Mouse (Mus musculus) CH12.LX (cell line): ENCODE measurements around the gene Ctnnbip1. TPM values are rescaled to one million over a fixed set of nuclear protein-coding genes. Genes with fewer than 3 reads are reported as not detected.

Experiments
- DNase-seq: peaks from one replicate; pipeline ENCODE4 v3.0.0-alpha.2; 2013; ENCODE audit errors: extremely low read depth
- H3K27ac ChIP-seq: 2 replicates; pipeline ENCODE4 v1.5.1; 2012; ENCODE audit warnings: low read depth, mild to moderate bottlenecking, control low read depth, moderate library complexity; ENCODE audit not compliant: insufficient read depth
- H3K27me3 ChIP-seq: replicated peaks from 2 replicates; pipeline ENCODE3; 2012; ENCODE audit warnings: inconsistent platforms
- H3K36me3 ChIP-seq, 2 experiments: replicated peaks in 1 of 2; 2 replicates each; pipeline versions ENCODE3 to v1.6.1; 2012; ENCODE audit warnings: inconsistent platforms in 1 of 2, low read length in 1 of 2, mild to moderate bottlenecking in 1 of 2, mixed read lengths in 1 of 2, moderate library complexity in 1 of 2; ENCODE audit not compliant: control insufficient read depth in 1 of 2, insufficient read depth in 1 of 2
- H3K4me1 ChIP-seq, 2 experiments: 2 replicates each; pipeline ENCODE4 v1.6.1; 2012; ENCODE audit warnings: inconsistent platforms in 1 of 2, moderate library complexity in 1 of 2; ENCODE audit not compliant: insufficient read depth in 2 of 2, control insufficient read depth in 1 of 2
- H3K4me2 ChIP-seq: 2 replicates; pipeline ENCODE4 v1.6.1; 2012; ENCODE audit warnings: low read depth, mild to moderate bottlenecking, control low read depth; ENCODE audit not compliant: poor library complexity, insufficient read depth, severe bottlenecking
- H3K4me3 ChIP-seq, 3 experiments: fragments of 150-350 bp in 1 of 3; sonication (generic) in 1 of 3; replicated peaks in 1 of 3; 2 replicates each; pipeline versions ENCODE3 to v1.5.1; 2011 to 2012; ENCODE audit warnings: low read depth in 2 of 3, low read length in 2 of 3, mild to moderate bottlenecking in 2 of 3, moderate library complexity in 2 of 3, control low read depth in 1 of 3, improper control_type of control experiment in 1 of 3, inconsistent platforms in 1 of 3, mixed read lengths in 1 of 3; ENCODE audit not compliant: poor library complexity in 1 of 3
- H3K79me2 ChIP-seq: replicated peaks from 2 replicates; pipeline ENCODE4 v1.6.1; 2012; ENCODE audit warnings: mild to moderate bottlenecking, moderate library complexity; ENCODE audit not compliant: control insufficient read depth, poor library complexity, insufficient read depth, severe bottlenecking; ENCODE audit errors: extremely low read depth
- H3K9ac ChIP-seq: 2 replicates; pipeline ENCODE4 v1.6.1; 2012; ENCODE audit warnings: low read depth, mild to moderate bottlenecking, control low read depth, moderate library complexity; ENCODE audit not compliant: insufficient read depth
- H3K9me3 ChIP-seq: replicated peaks from 2 replicates; pipeline ENCODE3; 2012; ENCODE audit warnings: low read length, inconsistent platforms, mixed read lengths
- BHLHE40 ChIP-seq: IDR thresholded peaks from 2 replicates; pipeline ENCODE4 v1.6.1; 2011; ENCODE audit warnings: mild to moderate bottlenecking, low read depth, low read length, improper control_type of control experiment
- CHD2 ChIP-seq: IDR thresholded peaks from 2 replicates; pipeline ENCODE4 v1.6.1; 2011; ENCODE audit warnings: low read length, improper control_type of control experiment
- E2F4 ChIP-seq: IDR thresholded peaks from 2 replicates; pipeline ENCODE4 v1.6.1; 2011; ENCODE audit warnings: low read depth, low read length, improper control_type of control experiment; ENCODE audit not compliant: insufficient replicate concordance
- ELF1 ChIP-seq: IDR thresholded peaks from 2 replicates; pipeline ENCODE4 v1.6.1; 2014; ENCODE audit warnings: low read depth, mild to moderate bottlenecking, inconsistent platforms, low read length, improper control_type of control experiment
- EP300 ChIP-seq: IDR thresholded peaks from 2 replicates; pipeline ENCODE4 v1.6.1; 2011; ENCODE audit warnings: low read length, improper control_type of control experiment
- ETS1 ChIP-seq: conservative IDR thresholded peaks from 2 replicates; pipeline ENCODE4 v1.6.1; 2012; ENCODE audit warnings: low read depth, mild to moderate bottlenecking, inconsistent platforms, low read length, improper control_type of control experiment, moderate library complexity
- GABPA ChIP-seq: IDR thresholded peaks from 2 replicates; pipeline ENCODE4 v1.6.1; 2012; ENCODE audit warnings: low read depth, low read length, improper control_type of control experiment, inconsistent platforms; ENCODE audit not compliant: insufficient replicate concordance
- IRF4 ChIP-seq: IDR thresholded peaks from 2 replicates; pipeline ENCODE4 v1.6.1; 2014; ENCODE audit warnings: low read depth, mild to moderate bottlenecking, inconsistent platforms, low read length, improper control_type of control experiment
- KAT2A ChIP-seq: IDR thresholded peaks from 2 replicates; pipeline ENCODE4 v1.6.1; 2012; ENCODE audit warnings: low read length, improper control_type of control experiment, inconsistent platforms; ENCODE audit not compliant: insufficient replicate concordance
- MAX ChIP-seq: IDR thresholded peaks from 2 replicates; pipeline ENCODE4 v1.6.1; 2011; ENCODE audit warnings: low read length, improper control_type of control experiment
- MAZ ChIP-seq: IDR thresholded peaks from 2 replicates; pipeline ENCODE4 v1.6.1; 2012; ENCODE audit warnings: low read depth, mild to moderate bottlenecking, inconsistent platforms, low read length, improper control_type of control experiment, moderate library complexity
- NELFE ChIP-seq: IDR thresholded peaks from 2 replicates; pipeline ENCODE4 v1.6.1; 2011; ENCODE audit warnings: low read depth, low read length, improper control_type of control experiment
- NRF1 ChIP-seq: IDR thresholded peaks from 2 replicates; pipeline ENCODE4 v1.6.1; 2014; ENCODE audit warnings: low read depth, mild to moderate bottlenecking, inconsistent platforms, low read length, improper control_type of control experiment, moderate library complexity
- PAX5 ChIP-seq: IDR thresholded peaks from 2 replicates; pipeline ENCODE4 v1.6.1; 2012; ENCODE audit warnings: low read length, inconsistent platforms, mixed read lengths
- POLR2A ChIP-seq: IDR thresholded peaks from 2 replicates; pipeline ENCODE4 v1.6.1; 2011; ENCODE audit warnings: low read depth, mild to moderate bottlenecking, improper control_type of control experiment, low read length
- RCOR1 ChIP-seq: conservative IDR thresholded peaks from 2 replicates; pipeline ENCODE4 v1.6.1; 2012; ENCODE audit warnings: low read depth, mild to moderate bottlenecking, inconsistent platforms, low read length, improper control_type of control experiment
- SIN3A ChIP-seq: IDR thresholded peaks from 2 replicates; pipeline ENCODE4 v1.6.1; 2012; ENCODE audit warnings: low read length, improper control_type of control experiment, inconsistent platforms
- SMC3 ChIP-seq: IDR thresholded peaks from 2 replicates; pipeline ENCODE4 v1.6.1; 2011; ENCODE audit warnings: low read depth, low read length, improper control_type of control experiment
- TBP ChIP-seq: conservative IDR thresholded peaks from 2 replicates; pipeline ENCODE4 v1.6.1; 2011; ENCODE audit warnings: low read depth, low read length, improper control_type of control experiment
- UBTF ChIP-seq: IDR thresholded peaks from 2 replicates; pipeline ENCODE4 v1.6.1; 2012; ENCODE audit warnings: low read depth, mild to moderate bottlenecking, inconsistent platforms, low read length, improper control_type of control experiment, moderate library complexity
- USF1 ChIP-seq: IDR thresholded peaks from 2 replicates; pipeline ENCODE4 v1.6.1; 2014; ENCODE audit warnings: low read depth, mild to moderate bottlenecking, inconsistent platforms, low read length, improper control_type of control experiment
- USF2 ChIP-seq: conservative IDR thresholded peaks from 2 replicates; pipeline ENCODE4 v1.6.1; 2011; ENCODE audit warnings: low read depth, low read length, improper control_type of control experiment
- ZMIZ1 ChIP-seq: IDR thresholded peaks from 2 replicates; pipeline ENCODE4 v1.6.1; 2012; ENCODE audit warnings: low read depth, mild to moderate bottlenecking, inconsistent platforms, low read length, improper control_type of control experiment
- dilution Hi-C: fragments of 300-500 bp; cut with MboI; formaldehyde crosslinking; loops from 2 replicates; pipeline ENCODE4 v1.14.3; 2020; ENCODE audit warnings: low sequenced_read_pairs; ENCODE audit not compliant: extremely low pct_unique_long_range_greater_than_20kb, extremely low pct_ligation_motif_present
- in situ Hi-C: fragments of 300-500 bp; cut with MboI; formaldehyde crosslinking; loops from 3 replicates; pipeline ENCODE4 v1.14.3; 2019; ENCODE audit warnings: low sequenced_read_pairs, low pct_ligation_motif_present, low pct_unique_long_range_greater_than_20kb, mixed read lengths
- polyA plus RNA-seq: library from polyadenylated mRNA; unstranded; fragments of >175 nt; gene quantifications from 2 replicates; pipeline ENCODE4 v1.2.1, GENCODE M21; 2012; ENCODE audit warnings: low read depth; ENCODE audit not compliant: insufficient read length
- total RNA-seq, 2 experiments: library from RNA; depleted of rRNA; stranded (reverse); fragments of 300-350 nt in 1 of 2; fragments of >200 nt in 1 of 2; gene quantifications; 2 replicates each; pipeline ENCODE4 v1.2.3; 2012 to 2014

Gene Ctnnbip1
- total and polyA plus RNA-seq, 3 experiments: 4.5 to 5.9 (median 5.7) TPM

GRCm38 (mm10) chr4:149586044-149586782 lies 68.2 kb downstream of the Ctnnbip1 start, which contains the start of gene Clstn1:
TSS of gene Clstn1 (plus strand) at chr4:149586468.
- Histone ChIP-seq H3K4me1 (peaks cover 15% of the 10 kb centered on the region in 2 experiments), H3K27me3 (peaks cover 30% of the 10 kb centered on the region), H3K9me3 (no peaks in the 10 kb centered on the region), H3K4me2 (peak within 1 kb of the TSS; percentile 63), H3K9ac (peak within 1 kb of the TSS; percentile 70), H3K79me2 (peaks cover 10% of the 10 kb centered on the region), H3K27ac (no peak within 1 kb of the TSS), H3K4me3 (peak within 1 kb of the TSS; percentile 68 to 81 (median 70)), H3K36me3 (no peaks in the 10 kb centered on the region)
- in situ Hi-C loops (no loop called here), dilution Hi-C loops (no loop called here)
- TF ChIP-seq POLR2A: peak; percentile 43; the same call in 1 of the 2 replicates
- TF ChIP-seq ELF1: 0 out of 2 replicates have a peak, but pooled peaks have one; percentile 19
- peak; percentile 30 for TF ChIP-seq NRF1
- no peak for TF ChIP-seq USF1
- peak; percentile 37 for DNase-seq

GRCm38 (mm10) chr4:149586783-149587595 lies 69.0 kb downstream of the Ctnnbip1 start:
- TF ChIP-seq E2F4: no peak
- no peak for TF ChIP-seq PAX5
- no peak for TF ChIP-seq SIN3A
- no peak for TF ChIP-seq UBTF
- TF ChIP-seq NELFE: no peak
- TF ChIP-seq NRF1: no peak
- no peak for TF ChIP-seq TBP
- TF ChIP-seq ZMIZ1: no peak
- no peak for TF ChIP-seq EP300
- TF ChIP-seq MAX: no peak
- no peak for TF ChIP-seq CHD2
- TF ChIP-seq GABPA: no peak
- TF ChIP-seq KAT2A: no peak
- TF ChIP-seq RCOR1: no peak
- TF ChIP-seq SMC3: no peak
- TF ChIP-seq USF2: no peak
- TF ChIP-seq BHLHE40: no peak
- no peak for TF ChIP-seq ETS1
- no peak for TF ChIP-seq IRF4
- no peak for TF ChIP-seq MAZ
- H3K27ac ChIP-seq: no peak overlapping the region
- no peak for DNase-seq
- H3K27me3 ChIP-seq: peaks cover 26% of the 10 kb centered on the region
- no peaks in the 10 kb centered on the region for H3K9me3 ChIP-seq
- peaks cover 10% of the 10 kb centered on the region for H3K79me2 ChIP-seq
- H3K4me3 ChIP-seq: peak overlapping the region; percentile 68 to 81 (median 70)
- peak overlapping the region; percentile 63 for H3K4me2 ChIP-seq
- H3K4me1 ChIP-seq: peaks cover 15% of the 10 kb centered on the region in 2 experiments
- dilution Hi-C loops (no loop called here), in situ Hi-C loops (no loop called here)
- H3K9ac ChIP-seq: peak overlapping the region; percentile 70
- peaks cover 0 to 1% of the 10 kb centered on the region in 2 experiments for H3K36me3 ChIP-seq
